Mouse (Mus musculus) limb, embryonic 14.5 days (tissue): ENCODE data around the gene Glmp. TPM values are rescaled to one million over a fixed set of nuclear protein-coding genes. Genes with fewer than 3 reads are reported as not detected.
A peak's percentile ranks its signal among the peaks of the same experiment; 100 is the strongest.
"Not testable (repeated sequence)": the region's sequence is repeated elsewhere in the genome, so short reads cannot be mapped to it uniquely, and the experiment has no call there.

Source experiments
- ATAC-seq: fragments of 200-750 bp; cut with Nextera tagmentation; 2 replicates; pipeline ENCODE4 v1.8.0; 2017; ENCODE audit warnings: low read depth, moderate number of reproducible peaks, moderate TSS enrichment; ENCODE audit not compliant: low FRiP score
- DNase-seq: peaks from one replicate; pipeline ENCODE4 v3.0.0-alpha.2; 2015; ENCODE audit warnings: low spot score
- H3K27ac ChIP-seq: fragments of 300-500 bp; sonication (generic); replicated peaks from 2 replicates; pipeline ENCODE4 v1.5.1; 2014; ENCODE audit warnings: low read depth, mild to moderate bottlenecking, low read length, moderate library complexity, mixed read lengths
- H3K27me3 ChIP-seq: fragments of 300-500 bp; sonication (generic); 2 replicates; pipeline ENCODE4 v1.6.1; 2014; ENCODE audit warnings: low read length, mixed read lengths; ENCODE audit not compliant: control insufficient read depth, insufficient read depth
- H3K36me3 ChIP-seq: fragments of 300-500 bp; sonication (generic); 2 replicates; pipeline ENCODE4 v1.6.1; 2014; ENCODE audit warnings: mild to moderate bottlenecking, low read length, moderate library complexity, mixed read lengths; ENCODE audit not compliant: control insufficient read depth, insufficient read depth
- H3K4me1 ChIP-seq: fragments of 300-500 bp; sonication (generic); 2 replicates; pipeline ENCODE4 v1.6.1; 2014; ENCODE audit warnings: antibody characterized with exemption, low read length, mixed read lengths; ENCODE audit not compliant: control insufficient read depth, insufficient read depth
- H3K4me2 ChIP-seq: fragments of 300-500 bp; sonication (generic); replicated peaks from 2 replicates; pipeline ENCODE4 v1.6.1; 2014; ENCODE audit warnings: low read depth, mild to moderate bottlenecking, low read length, moderate library complexity; ENCODE audit not compliant: severe bottlenecking
- H3K4me3 ChIP-seq: fragments of 300-500 bp; sonication (generic); replicated peaks from 2 replicates; pipeline ENCODE4 v1.5.1; 2014; ENCODE audit warnings: low read length
- H3K9ac ChIP-seq: fragments of 300-500 bp; sonication (generic); 2 replicates; pipeline ENCODE4 v1.6.1; 2014; ENCODE audit warnings: mild to moderate bottlenecking, low read depth, low read length, moderate library complexity; ENCODE audit not compliant: severe bottlenecking
- H3K9me3 ChIP-seq: fragments of 300-500 bp; sonication (generic); 2 replicates; pipeline ENCODE4 v1.6.1; 2016; ENCODE audit warnings: low read length; ENCODE audit not compliant: control insufficient read depth
- POLR2A ChIP-seq: fragments of 200-500 bp; IDR thresholded peaks from 2 replicates; pipeline ENCODE4 v1.8.0; 2012; ENCODE audit warnings: inconsistent platforms, mild to moderate bottlenecking, moderate library complexity, borderline replicate concordance; ENCODE audit not compliant: insufficient read depth, insufficient read length; ENCODE audit errors: extremely low read depth
- WGBS: fragments of 180-500 bp; shearing (Covaris S2); extraction: QIAGEN DNeasy Blood & Tissue Kit; methylation state at CpG from one replicate; pipeline ENCODE4 v1.1.7; 2014; 5-methylcytosine and 5-hydroxymethylcytosine counted together
- polyA plus RNA-seq, 2 experiments: library from polyadenylated mRNA; depleted of rRNA in 1 of 2; stranded (reverse) in 1 of 2; unstranded in 1 of 2; fragments of >200 nt; fragmentation: Nextera tagmentation in 1 of 2; extraction: Ambion mirVana in 1 of 2; gene quantifications; 2 replicates each; pipeline versions ENCODE4 v1.2.1 to v1.2.3; 2012 to 2014

Gene Glmp
- polyA plus RNA-seq, 2 experiments = 127 to 131 TPM

- H3K9me3 ChIP-seq, H3K4me1 ChIP-seq, H3K36me3 ChIP-seq, H3K27me3 ChIP-seq: not testable (repeated sequence)
- peak; percentile 76; the same call in 1 of the 2 replicates for TF ChIP-seq POLR2A
- ATAC-seq = peak; percentile 92
- peak; percentile 64 for DNase-seq
- Histone ChIP-seq H3K4me2 (peak overlapping the region; percentile 30), H3K27ac (0 out of 2 replicates have a peak overlapping the region, but pooled peaks have one; percentile 26), H3K4me3 (peak overlapping the region; percentile 6), H3K9ac (peak overlapping the region; percentile 34; the same call in 1 of the 2 replicates)
- WGBS = 13% methylated on average over 16 of the region's 19 CpGs
Observed at GRCm38 (mm10) chr3:88375750-88376626, 51.2 kb downstream of the Glmp start.

- not testable (repeated sequence) for H3K36me3 ChIP-seq, H3K9me3 ChIP-seq, H3K27me3 ChIP-seq, DNase-seq, H3K4me1 ChIP-seq
- Histone ChIP-seq H3K9ac (peak overlapping the region; percentile 34; the same call in 1 of the 2 replicates), H3K27ac (0 out of 2 replicates have a peak overlapping the region, but pooled peaks have one; percentile 26), H3K4me3 (0 out of 2 replicates have a peak overlapping the region, but pooled peaks have one; percentile 6), H3K4me2 (peak overlapping the region; percentile 30)
- WGBS = 15% methylated on average over 6 of the region's 7 CpGs
- peak; percentile 32; the same call in 1 of the 2 replicates for ATAC-seq
Observed at GRCm38 (mm10) chr3:88376644-88377043, 51.8 kb downstream of the Glmp start.

- not testable (repeated sequence) for H3K27me3 ChIP-seq, H3K4me1 ChIP-seq, H3K4me2 ChIP-seq, H3K9ac ChIP-seq, H3K27ac ChIP-seq, H3K9me3 ChIP-seq, DNase-seq, ATAC-seq, H3K4me3 ChIP-seq, H3K36me3 ChIP-seq
- 72% methylated on average over 4 of the region's 5 CpGs for WGBS
Observed at GRCm38 (mm10) chr3:88378599-88378998, 53.8 kb downstream of the Glmp start, which contains the start of gene Bglap2. Gene Bglap2, minus strand, starts transcription at chr3:88378699.

Other genes with a start within 250 kb of the Glmp start
- 0.03 TPM in 1 of 2 replicates, not detected in the other for gene Ttc24, start 246.7 kb upstream of the Glmp start, polyA plus RNA-seq (2012; rRNA removed)
- not detected in 2 replicates for gene Ttc24, start 246.7 kb upstream of the Glmp start, polyA plus RNA-seq (2014; fragmentation: Nextera tagmentation; extraction: Ambion mirVana)
- 38.8 and 50.5 TPM in 2 replicates for gene Iqgap3, start 243.1 kb upstream of the Glmp start, polyA plus RNA-seq (2012; rRNA removed)
- gene Iqgap3, start 243.1 kb upstream of the Glmp start, polyA plus RNA-seq (2014; fragmentation: Nextera tagmentation; extraction: Ambion mirVana) = 20.0 and 21.0 TPM in 2 replicates
- gene Mef2d, start 182.7 kb upstream of the Glmp start, polyA plus RNA-seq (2012; rRNA removed) = 58.7 and 79.0 TPM in 2 replicates
- 27.4 and 29.6 TPM in 2 replicates for gene Mef2d, start 182.7 kb upstream of the Glmp start, polyA plus RNA-seq (2014; fragmentation: Nextera tagmentation; extraction: Ambion mirVana)
- gene Rhbg, start 70.3 kb upstream of the Glmp start, polyA plus RNA-seq (2012; rRNA removed) = 10.5 and 11.0 TPM in 2 replicates
- 17.0 and 17.2 TPM in 2 replicates for gene Rhbg, start 70.3 kb upstream of the Glmp start, polyA plus RNA-seq (2014; fragmentation: Nextera tagmentation; extraction: Ambion mirVana)
- 0.77 TPM in 1 of 2 replicates, not detected in the other for gene Gm38392, start 37.8 kb upstream of the Glmp start, polyA plus RNA-seq (2012; rRNA removed)
- gene Gm38392, start 37.8 kb upstream of the Glmp start, polyA plus RNA-seq (2014; fragmentation: Nextera tagmentation; extraction: Ambion mirVana) = 0.65 and 5.4 TPM in 2 replicates
- 4.3 and 8.6 TPM in 2 replicates for gene Tsacc, start 28.0 kb upstream of the Glmp start, polyA plus RNA-seq (2012; rRNA removed)
- 9.4 and 14.3 TPM in 2 replicates for gene Tsacc, start 28.0 kb upstream of the Glmp start, polyA plus RNA-seq (2014; fragmentation: Nextera tagmentation; extraction: Ambion mirVana)
- gene Cct3, start 27.9 kb upstream of the Glmp start, polyA plus RNA-seq (2012; rRNA removed) = 285 and 326 TPM in 2 replicates
- gene Cct3, start 27.9 kb upstream of the Glmp start, polyA plus RNA-seq (2014; fragmentation: Nextera tagmentation; extraction: Ambion mirVana) = 476 and 516 TPM in 2 replicates
- gene Tmem79, start 11.1 kb downstream of the Glmp start, polyA plus RNA-seq (2012; rRNA removed) = 14.3 and 14.4 TPM in 2 replicates
- 19.2 and 22.3 TPM in 2 replicates for gene Tmem79, start 11.1 kb downstream of the Glmp start, polyA plus RNA-seq (2014; fragmentation: Nextera tagmentation; extraction: Ambion mirVana)
- 83.3 and 88.1 TPM in 2 replicates for gene Smg5, start 11.2 kb downstream of the Glmp start, polyA plus RNA-seq (2012; rRNA removed)
- 33.8 and 40.1 TPM in 2 replicates for gene Smg5, start 11.2 kb downstream of the Glmp start, polyA plus RNA-seq (2014; fragmentation: Nextera tagmentation; extraction: Ambion mirVana)
- 15.9 and 17.2 TPM in 2 replicates for gene Paqr6, start 39.6 kb downstream of the Glmp start, polyA plus RNA-seq (2012; rRNA removed)
- gene Paqr6, start 39.6 kb downstream of the Glmp start, polyA plus RNA-seq (2014; fragmentation: Nextera tagmentation; extraction: Ambion mirVana) = 13.9 and 15.1 TPM in 2 replicates
- 2.0 and 2.2 TPM in 2 replicates for gene Bglap3, start 47.7 kb downstream of the Glmp start, polyA plus RNA-seq (2012; rRNA removed)
- gene Bglap3, start 47.7 kb downstream of the Glmp start, polyA plus RNA-seq (2014; fragmentation: Nextera tagmentation; extraction: Ambion mirVana) = 1.7 and 2.5 TPM in 2 replicates
- gene Bglap2, start 53.7 kb downstream of the Glmp start, polyA plus RNA-seq (2012; rRNA removed) = 0.52 and 0.60 TPM in 2 replicates
- 0.77 and 1.9 TPM in 2 replicates for gene Bglap2, start 53.7 kb downstream of the Glmp start, polyA plus RNA-seq (2014; fragmentation: Nextera tagmentation; extraction: Ambion mirVana)
- 0.94 and 1.00 TPM in 2 replicates for gene Bglap, start 59.4 kb downstream of the Glmp start, polyA plus RNA-seq (2012; rRNA removed)
- gene Bglap, start 59.4 kb downstream of the Glmp start, polyA plus RNA-seq (2014; fragmentation: Nextera tagmentation; extraction: Ambion mirVana) = 1.7 and 3.1 TPM in 2 replicates
- gene Pmf1, start 85.3 kb downstream of the Glmp start, polyA plus RNA-seq (2012; rRNA removed) = 99.9 and 108 TPM in 2 replicates
- gene Pmf1, start 85.3 kb downstream of the Glmp start, polyA plus RNA-seq (2014; fragmentation: Nextera tagmentation; extraction: Ambion mirVana) = 109 and 114 TPM in 2 replicates
- gene Slc25a44, start 100.1 kb downstream of the Glmp start, polyA plus RNA-seq (2012; rRNA removed) = 21.2 and 24.0 TPM in 2 replicates
- 18.0 and 19.1 TPM in 2 replicates for gene Slc25a44, start 100.1 kb downstream of the Glmp start, polyA plus RNA-seq (2014; fragmentation: Nextera tagmentation; extraction: Ambion mirVana)
- gene Sema4a, start 136.2 kb downstream of the Glmp start, polyA plus RNA-seq (2012; rRNA removed) = 13.5 and 16.0 TPM in 2 replicates
- gene Sema4a, start 136.2 kb downstream of the Glmp start, polyA plus RNA-seq (2014; fragmentation: Nextera tagmentation; extraction: Ambion mirVana) = 12.9 and 14.4 TPM in 2 replicates
- gene Lmna, start 184.9 kb downstream of the Glmp start, polyA plus RNA-seq (2012; rRNA removed) = 238 and 364 TPM in 2 replicates
- gene Lmna, start 184.9 kb downstream of the Glmp start, polyA plus RNA-seq (2014; fragmentation: Nextera tagmentation; extraction: Ambion mirVana) = 378 and 402 TPM in 2 replicates
- gene Mex3a, start 207.4 kb downstream of the Glmp start, polyA plus RNA-seq (2012; rRNA removed) = 49.3 and 60.8 TPM in 2 replicates
- gene Mex3a, start 207.4 kb downstream of the Glmp start, polyA plus RNA-seq (2014; fragmentation: Nextera tagmentation; extraction: Ambion mirVana) = 26.7 and 33.1 TPM in 2 replicates
- 27.0 and 35.0 TPM in 2 replicates for gene Rab25, start 223.3 kb downstream of the Glmp start, polyA plus RNA-seq (2012; rRNA removed)
- 52.7 and 70.4 TPM in 2 replicates for gene Rab25, start 223.3 kb downstream of the Glmp start, polyA plus RNA-seq (2014; fragmentation: Nextera tagmentation; extraction: Ambion mirVana)
- gene Lamtor2, start 228.1 kb downstream of the Glmp start, polyA plus RNA-seq (2012; rRNA removed) = 92.5 and 117 TPM in 2 replicates
- gene Lamtor2, start 228.1 kb downstream of the Glmp start, polyA plus RNA-seq (2014; fragmentation: Nextera tagmentation; extraction: Ambion mirVana) = 100 and 103 TPM in 2 replicates
- gene Ubqln4, start 228.7 kb downstream of the Glmp start, polyA plus RNA-seq (2012; rRNA removed) = 90.4 and 112 TPM in 2 replicates
- 52.5 and 57.8 TPM in 2 replicates for gene Ubqln4, start 228.7 kb downstream of the Glmp start, polyA plus RNA-seq (2014; fragmentation: Nextera tagmentation; extraction: Ambion mirVana)